Mouse (Mus musculus) kidney, adult 2 months (tissue): Measurements from ENCODE around the gene Tmem263.

ENCODE experiments used
- CTCF ChIP-seq: fragments of 200-500 bp; conservative IDR thresholded peaks from 2 replicates; pipeline ENCODE4 v1.5.1; 2011; ENCODE audit warnings: low read depth, mild to moderate bottlenecking, control low read depth, low read length, moderate library complexity, mixed read lengths; ENCODE audit not compliant: insufficient read depth, insufficient read length
- POLR2A ChIP-seq: fragments of 200-500 bp; IDR thresholded peaks from one replicate; pipeline ENCODE4 v1.6.1; 2011; ENCODE audit warnings: low read depth, low read length, control low read depth

GRCm38 (mm10) chr10:85128453-85128852 is 26.0 kb downstream of the Tmem263 start:
- TF ChIP-seq POLR2A (no peak), CTCF (no peak)
